Mouse (Mus musculus) frontal cortex, postnatal 10 days (tissue): Measurements from ENCODE around the gene Ncoa6.

Source experiments
- DNase-seq, 2 experiments: peaks; one replicate each; pipeline ENCODE4 v3.0.0; 2022; ENCODE audit warnings: low spot score in 2 of 2, mixed read lengths in 1 of 2

Gene Ncoa6

DNA sequence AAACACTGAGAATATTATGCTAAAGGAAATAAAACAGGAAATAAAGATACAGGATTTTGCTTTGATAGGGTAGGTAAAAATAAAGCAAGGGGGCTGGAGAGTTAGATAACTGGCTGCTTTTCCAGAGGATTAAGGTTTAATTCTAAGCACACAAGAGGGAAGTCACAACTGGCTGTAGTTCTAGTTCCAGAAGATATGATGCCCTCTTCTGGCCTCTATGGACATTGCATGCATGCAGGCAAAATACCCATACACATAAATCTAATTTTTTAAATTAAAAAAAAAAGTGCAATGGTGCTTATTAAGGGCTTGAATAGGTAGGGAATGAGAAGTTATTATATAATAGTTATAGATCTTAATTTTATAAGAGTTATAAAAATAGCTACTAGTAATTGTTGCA lies 37.2 kb downstream of the Ncoa6 start:
- DNase-seq = no peak

DNA sequence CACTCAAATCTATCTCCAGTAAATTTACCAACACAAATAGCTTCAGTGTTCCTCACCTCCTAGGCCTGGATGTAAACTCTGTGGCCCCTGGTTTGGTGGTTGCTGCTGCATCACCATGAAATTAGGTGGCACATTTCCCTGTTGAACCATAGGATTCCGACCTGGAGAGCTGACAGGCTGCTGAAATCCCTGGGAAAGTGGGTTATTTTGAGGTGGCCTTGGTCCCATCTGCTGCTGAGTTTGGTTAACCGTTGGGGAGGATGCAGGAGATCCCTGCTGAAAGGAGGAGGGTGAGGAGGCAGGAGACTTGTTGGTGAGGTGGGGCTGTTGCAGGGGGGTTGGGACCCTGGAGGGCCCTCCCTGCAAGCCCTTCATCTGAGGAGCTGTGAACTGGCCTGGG lies 52.8 kb downstream of the Ncoa6 start:
- no peak for DNase-seq

DNA sequence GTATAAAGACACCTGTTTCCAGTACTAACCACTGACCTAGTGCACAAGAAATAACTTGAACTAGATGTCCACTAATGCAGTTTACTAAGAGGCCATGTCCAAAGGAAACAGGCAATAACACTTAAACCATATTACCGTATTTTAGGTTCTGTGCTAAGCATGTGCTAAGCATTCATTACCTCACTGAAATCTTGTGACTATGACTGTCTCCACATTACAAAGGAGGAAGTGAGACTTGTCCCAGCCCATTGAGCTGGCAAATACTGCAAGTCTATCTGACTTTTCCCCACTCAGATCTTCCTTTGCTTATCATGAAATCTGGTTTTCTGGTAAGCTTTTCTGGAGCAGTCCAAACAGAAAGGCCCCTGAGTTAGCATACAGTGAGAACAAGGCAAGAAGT lies 69.1 kb downstream of the Ncoa6 start:
- DNase-seq = no peak

DNA sequence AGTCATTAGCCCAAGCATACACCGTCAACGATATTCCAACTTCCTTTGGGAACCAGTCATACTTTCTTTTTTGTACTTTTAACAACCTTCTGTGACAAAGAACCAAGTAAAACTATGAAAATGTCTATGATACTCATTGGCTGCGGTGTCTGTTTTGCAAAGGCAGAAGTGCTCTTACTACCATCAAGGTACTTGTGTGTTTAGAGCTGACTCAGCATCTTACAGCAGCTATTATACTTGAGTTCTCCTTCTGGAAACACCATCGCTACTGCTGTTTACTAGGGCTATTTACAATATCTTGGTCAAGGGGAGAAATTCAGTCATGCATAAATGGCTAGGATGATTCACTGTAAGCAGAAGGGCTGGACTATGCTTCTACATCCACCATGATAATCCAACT lies 71.8 kb downstream of the Ncoa6 start:
- DNase-seq = no peak

DNA sequence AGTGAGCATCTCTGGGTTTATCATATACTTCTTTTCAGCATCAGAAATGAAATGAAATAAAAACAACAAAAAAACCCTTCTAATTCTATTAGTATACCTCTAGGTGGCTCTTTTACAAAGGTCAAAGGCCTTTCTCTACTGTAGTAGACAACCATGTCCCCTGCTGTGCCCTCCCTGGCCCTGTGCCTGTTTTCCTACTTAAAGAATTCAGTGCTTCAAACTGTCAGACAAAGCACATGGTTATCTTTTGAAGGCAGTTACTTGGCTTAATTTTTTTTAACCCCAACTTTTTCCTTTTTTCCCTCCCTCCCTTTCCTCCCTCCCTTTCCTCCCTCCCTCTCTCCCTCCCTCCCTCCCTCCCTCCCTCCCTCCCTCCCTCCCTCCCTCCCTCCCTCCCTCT lies 73.4 kb downstream of the Ncoa6 start:
- no peak for DNase-seq

DNA sequence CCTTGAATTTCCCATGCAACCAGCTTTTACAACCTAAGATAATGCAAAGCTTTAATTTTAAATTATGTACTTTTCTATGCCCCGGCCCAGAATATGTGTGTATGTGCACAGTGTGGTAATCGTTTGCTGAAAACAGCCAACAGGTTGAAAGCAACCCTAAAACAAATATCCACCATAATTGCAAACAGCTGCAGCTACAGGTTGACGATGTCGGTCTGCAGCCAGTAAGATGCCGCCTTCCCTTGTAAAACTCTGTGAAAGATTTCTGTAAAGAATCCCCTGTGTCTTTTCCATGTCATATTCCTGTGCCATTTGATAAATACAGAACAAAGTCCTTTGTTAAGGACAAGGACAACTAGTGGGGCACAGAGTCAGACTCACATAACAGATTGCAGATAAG lies 79.1 kb downstream of the Ncoa6 start:
- DNase-seq = no peak

DNA sequence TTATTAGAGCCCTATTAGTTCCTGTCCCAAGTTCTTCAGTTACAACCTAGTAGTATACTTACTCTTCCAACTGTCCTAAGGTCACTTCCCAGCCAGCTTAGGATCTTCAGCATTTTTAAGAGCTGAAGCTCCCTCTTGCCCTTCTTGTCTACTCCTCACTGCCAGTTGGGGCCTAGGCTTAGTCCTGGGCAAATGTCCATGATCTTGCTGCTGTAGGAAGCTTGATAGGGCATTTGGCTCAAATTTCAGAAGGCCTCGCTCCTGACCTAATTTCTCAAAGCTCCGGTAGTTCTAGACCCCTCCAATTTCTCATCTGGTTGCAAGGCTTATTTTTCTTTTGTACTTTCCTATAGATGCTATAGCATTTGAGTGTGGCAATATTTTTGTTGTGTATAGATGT lies 85.1 kb downstream of the Ncoa6 start:
- no peak for DNase-seq

DNA sequence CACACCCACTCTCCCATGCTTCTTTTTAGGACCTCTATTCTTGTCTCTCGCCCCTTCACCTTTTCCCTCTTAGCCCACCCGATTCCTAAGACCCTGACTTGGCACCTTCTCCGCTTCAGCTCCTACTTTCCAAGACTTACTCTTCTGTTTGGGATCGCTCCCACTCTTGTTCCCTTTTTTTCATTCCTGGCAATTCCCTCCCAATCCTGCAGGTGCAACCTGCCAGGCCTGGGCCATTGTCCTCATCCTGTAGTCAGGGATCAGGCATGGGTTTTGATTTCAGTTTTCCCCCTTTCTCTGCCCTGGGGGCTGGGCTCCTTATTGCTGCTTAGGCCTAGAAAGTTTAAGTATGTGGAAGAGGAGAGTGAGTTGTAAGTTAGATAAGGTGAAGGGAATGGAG lies 86.6 kb downstream of the Ncoa6 start:
- DNase-seq = no peak

DNA sequence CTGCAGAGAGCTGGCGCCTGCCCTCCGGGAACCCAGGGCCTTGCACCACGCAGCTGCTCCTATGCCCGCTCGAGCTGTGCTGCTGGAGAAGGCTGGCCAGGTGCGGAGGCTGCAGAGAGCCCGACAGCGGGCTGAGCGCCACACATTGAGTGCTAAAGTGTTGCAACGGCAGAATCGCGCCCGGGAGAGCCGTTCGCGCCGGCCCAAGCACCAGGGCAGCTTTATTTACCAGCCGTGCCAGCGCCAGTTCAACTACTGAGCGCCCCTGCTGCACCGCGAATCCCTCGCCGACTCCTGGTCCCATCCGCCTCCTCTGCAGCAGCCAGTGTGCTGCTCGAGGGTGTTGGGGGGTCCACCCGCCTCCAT lies 87.2 kb downstream of the Ncoa6 start:
- DNase-seq = no peak

DNA sequence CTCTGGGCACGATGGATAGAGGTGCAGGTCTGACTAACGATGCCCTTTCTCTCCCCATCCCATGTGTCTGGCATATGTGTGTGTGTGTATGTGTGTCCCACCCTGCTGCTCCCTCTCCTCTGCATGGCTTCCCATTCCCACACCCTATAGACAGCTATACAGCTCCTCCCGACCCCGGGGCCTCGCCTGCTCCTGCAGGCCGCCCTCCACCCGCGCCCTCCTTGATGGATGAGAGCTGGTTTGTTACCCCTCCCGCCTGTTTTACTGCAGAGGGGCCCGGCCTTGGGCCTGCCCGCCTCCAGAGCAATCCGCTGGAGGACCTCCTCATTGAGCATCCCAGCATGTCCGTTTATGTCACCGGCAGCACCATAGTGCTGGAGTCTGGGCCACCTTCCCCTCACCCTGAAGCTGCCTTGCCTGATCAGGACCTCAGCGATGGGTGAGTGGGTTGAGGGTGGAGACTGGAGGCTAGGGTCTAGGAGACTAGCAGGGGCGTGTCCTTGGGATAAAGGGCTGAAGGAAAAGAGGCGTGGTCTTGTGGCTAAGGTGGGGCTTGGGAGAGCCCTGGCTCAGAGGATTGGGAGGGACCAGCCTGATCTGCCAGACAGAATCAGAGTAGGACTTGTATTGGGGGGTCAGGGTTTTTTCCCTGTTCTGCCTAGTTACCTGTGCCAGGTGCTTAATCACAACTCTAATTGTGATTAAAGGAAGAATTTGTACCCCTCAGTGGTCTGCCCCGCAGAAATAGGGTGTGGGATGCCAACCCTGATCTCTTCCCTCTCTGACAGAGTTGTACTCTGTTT lies 87.8 kb downstream of the Ncoa6 start:
- DNase-seq = no peak

DNA sequence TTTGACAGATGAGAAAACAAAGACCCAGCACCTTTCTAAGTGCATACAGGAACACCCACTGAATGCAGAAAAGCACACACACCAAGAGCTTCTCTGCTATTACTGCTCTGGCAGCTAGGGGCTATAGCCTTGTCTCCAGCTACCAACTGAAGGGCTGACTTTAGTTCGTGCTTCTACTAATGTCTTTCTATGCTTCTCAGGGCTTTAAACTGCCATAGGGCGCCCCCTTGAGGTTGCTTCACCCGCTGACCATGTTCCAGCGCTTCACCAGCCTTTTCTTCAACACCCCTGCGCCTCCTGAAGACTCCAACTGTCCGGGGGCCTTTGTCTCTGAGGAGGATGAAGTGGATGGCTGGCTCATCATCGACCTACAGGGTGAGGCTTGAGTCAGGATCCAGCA lies 88.6 kb downstream of the Ncoa6 start:
- DNase-seq = peak in 1 of 2 experiments; percentile 79

DNA sequence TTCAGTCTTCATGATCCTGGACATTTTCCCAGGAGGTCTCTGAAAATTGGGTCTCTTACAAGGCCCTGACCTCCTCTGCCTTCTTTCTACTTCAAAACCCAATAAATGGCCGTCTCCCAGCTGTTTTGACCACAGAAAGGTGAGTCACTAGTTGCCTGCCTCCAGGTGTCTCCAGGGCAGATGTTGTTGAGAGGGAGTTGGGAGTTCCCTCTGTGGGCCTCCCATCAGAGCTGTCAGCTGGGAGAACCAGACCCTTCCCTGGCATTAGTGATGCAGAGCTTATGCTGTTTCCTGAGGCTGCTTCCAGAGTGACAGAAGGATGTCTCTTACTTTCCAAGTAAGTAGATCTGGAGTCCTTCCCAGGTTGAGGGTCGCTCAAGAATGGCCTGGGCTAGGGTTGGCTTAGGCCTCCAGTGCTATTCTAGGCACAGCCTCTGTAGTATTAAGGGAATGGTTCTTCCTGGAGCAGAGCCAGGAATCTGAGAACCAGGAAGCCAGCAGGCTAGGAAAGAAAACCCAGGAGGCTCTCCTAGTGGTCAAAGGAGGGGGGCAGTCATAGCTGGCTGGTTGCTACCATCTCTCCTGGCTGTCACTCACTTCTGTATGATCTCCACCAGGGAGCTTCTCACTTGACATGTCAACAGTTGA lies 90.8 kb downstream of the Ncoa6 start:
- DNase-seq = no peak

DNA sequence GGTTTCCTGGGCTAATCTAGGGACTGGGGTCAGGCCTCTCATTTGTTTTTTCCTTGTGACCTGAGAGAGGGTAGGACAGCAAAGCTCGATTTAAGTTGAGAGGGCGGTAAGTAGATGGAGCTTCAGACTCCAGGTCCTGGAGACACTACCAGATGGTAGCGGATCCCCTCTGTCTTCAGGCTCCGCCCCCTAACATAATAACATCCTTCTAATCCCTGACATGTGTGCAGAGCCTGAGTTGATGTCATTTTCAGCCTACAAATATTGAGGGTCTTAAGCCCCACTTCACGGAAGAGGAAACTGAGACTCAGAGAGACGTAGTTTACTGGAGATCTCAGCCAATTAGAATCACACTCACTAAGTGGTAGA lies 91.4 kb downstream of the Ncoa6 start:
- no peak for DNase-seq

DNA sequence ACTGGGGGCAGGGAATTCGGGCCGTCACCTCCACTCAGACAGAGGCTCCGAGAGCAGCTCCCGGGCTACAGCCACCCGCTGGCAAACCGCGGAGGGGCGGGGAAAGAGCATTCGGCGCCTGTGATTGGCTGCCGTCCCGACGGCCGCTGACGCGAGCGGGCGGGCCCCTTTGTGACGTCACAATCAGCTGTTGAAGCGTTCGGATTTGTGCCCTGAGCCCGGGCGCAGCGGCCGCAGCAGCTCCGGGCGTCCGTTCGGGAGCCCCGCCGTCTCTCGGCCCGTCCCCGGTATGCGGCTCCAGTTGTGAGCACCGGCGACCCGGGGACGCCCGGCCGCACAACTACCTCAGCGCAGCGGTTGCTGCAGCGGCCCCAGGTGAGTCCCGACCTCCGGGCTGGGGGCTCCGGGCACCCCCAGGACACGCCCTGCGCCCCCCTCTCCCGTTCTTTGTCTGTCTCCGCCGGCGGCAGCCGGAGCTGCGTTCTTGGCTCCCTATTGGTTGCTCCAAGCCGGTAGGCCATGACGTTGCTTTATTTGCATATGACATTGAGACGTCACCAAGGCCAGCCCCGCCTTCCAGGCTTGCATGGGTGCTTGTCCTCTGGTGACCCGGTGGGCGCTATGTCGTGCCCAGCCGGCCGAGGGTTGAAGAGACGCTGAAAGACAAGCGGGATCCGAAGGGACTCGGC lies 91.9 kb downstream of the Ncoa6 start:
- DNase-seq = peak; percentile 95 to 98

DNA sequence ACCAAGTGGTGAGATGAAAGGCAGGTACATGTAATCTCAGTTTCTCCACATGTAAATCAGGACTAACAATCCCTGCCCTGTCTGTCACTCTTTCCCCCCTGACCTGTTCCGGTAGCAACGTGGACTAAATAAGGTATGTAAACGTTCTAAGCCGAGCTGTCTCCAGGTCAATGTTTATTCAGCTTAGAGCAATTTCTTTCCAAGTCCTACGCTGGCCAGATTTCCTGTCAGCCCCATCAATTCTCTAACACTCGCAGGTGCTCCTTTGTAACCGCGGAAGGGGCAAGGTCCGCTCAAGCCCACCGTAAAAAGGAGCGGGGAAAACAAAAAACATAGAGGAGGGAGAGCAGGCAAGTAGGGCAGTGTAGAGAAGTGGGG lies 92.6 kb downstream of the Ncoa6 start:
- DNase-seq = no peak

DNA sequence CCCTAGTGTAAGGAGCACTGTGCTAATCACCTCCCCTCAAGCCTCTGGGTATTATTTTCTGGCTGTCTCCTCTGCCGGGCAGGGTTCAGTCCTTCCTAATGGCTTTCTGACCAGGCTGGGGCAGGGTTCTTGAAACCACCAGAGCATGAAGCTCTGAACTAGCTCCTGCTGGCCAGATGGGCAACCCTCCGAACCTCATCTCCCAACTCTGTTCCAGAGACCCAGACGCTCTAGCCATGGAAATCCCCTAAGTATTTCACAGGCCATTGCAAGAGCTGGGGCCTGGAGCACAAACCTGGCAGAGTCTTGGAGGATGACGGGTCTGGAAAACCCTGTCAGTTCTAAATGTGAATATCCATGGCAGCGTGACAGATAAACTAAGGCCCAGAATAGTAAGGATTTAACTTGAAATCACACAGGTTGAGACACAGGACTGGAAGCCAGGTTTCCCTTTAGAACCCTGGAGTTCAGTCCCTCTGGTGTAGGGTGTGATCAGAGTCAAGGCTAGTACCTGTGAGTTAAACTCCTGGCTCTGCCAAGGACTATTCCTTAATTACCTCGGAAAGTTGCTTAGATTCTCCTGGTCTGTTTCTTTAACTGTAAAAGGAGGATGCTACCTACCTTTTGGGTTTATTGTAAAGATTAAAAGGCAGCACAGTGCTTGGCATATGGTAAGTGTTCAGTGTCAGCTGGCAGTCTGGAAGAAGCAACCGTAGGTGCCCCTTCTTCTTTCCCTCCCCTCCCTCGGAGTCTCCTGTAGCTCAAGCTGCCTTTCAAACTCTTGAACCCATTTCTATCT lies 93.2 kb downstream of the Ncoa6 start, which contains the start of gene Trp53inp2:
Gene Trp53inp2, plus strand, starts transcription at position 799 of the 799 bp plus-strand sequence.
- no peak for DNase-seq

DNA sequence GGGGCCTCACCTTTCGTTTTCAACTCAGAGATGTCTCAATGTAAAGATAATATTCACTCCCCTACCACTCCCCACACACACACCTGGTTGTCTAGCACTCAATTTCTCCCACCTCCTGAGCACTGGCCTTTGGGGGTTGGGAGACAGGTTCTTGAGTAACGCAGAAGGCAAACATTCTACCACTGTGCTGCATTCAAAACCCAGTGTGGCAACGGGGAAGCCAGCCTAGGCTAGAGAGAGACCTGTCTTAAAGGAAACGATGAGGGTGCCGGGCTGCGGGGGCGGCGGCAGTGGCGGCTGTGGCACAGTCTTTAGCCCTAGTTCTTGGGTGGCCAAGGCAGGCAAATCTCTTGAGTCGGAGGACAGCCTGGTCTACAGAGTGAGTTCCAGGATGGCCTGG lies 97.5 kb downstream of the Ncoa6 start:
- DNase-seq = no peak

DNA sequence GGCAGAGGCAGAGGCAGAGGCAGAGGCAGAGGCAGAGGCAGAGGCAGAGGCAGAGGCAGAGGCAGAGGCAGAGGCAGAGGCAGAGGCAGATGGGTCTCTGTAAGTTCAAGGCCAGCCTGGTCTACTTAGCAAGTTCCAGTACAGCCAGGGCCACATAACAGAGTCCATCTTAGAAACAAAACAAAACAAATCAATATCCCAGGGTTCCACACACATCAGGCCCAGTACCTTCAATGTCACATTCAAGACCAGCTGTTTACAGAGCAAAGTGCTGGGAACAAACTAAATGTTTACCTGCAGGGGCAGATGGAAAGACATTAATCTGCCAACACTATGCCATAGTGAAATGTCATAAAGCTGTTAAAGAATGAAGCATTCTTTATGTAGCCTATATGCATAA lies 99.2 kb downstream of the Ncoa6 start:
- DNase-seq = no peak

DNA sequence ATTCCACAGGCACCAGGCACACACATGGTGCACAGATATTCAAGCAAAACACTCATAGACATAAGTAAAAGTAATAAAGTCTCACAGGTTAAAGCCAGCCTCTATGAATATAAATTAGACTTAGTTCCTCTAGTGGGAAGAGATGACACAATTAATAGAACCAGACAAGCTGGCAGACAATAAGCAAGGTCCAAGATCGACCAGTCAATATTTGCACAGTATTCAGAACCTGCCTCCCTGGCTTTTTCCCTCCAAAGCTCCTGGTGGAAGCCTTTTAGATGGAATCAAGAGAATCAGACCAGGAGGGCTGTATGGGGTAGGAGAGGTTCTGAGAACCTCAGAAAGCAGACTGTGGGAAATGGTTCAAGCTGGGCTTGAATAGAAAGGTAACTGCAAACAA lies 99.8 kb downstream of the Ncoa6 start:
- no peak for DNase-seq

DNA sequence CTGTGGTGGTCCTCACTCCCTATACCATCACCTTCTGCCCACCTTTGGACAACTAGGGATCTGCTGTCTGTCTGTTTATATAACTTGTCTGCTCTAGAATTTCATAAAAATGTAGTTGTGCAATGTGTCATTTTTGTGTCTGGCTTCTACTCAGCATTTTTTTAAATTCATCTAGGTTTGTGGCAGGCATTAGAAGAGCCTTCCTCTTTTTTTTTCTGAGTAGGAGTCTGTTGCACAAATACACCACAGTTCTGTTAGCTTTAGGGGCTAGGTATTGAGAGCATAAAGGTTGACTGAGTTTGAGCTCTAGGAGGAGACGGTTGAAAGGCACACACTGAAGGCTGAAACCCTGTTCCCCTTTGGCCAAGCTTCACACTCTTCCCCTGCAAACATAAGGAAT lies 100.4 kb downstream of the Ncoa6 start:
- DNase-seq = no peak

DNA sequence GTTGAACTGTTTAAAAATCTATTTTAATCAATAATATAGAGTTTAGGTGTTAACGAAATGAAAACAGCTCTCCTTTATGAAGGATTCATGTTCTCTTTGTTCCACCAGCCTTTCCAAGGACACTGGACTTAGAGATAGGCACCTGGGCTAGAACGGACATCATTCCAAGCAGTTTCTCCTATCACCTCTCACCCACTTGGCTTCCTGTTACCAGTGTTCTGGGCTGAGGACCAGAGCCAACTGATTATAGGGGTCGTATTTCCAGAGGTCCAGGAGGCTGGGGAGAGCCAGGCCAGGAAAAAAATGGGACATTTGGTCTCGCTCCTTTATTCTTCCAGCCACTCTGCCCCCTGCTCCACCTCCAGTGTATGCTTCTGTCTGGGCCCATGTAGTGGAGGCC lies 101.2 kb downstream of the Ncoa6 start:
- DNase-seq = no peak

DNA sequence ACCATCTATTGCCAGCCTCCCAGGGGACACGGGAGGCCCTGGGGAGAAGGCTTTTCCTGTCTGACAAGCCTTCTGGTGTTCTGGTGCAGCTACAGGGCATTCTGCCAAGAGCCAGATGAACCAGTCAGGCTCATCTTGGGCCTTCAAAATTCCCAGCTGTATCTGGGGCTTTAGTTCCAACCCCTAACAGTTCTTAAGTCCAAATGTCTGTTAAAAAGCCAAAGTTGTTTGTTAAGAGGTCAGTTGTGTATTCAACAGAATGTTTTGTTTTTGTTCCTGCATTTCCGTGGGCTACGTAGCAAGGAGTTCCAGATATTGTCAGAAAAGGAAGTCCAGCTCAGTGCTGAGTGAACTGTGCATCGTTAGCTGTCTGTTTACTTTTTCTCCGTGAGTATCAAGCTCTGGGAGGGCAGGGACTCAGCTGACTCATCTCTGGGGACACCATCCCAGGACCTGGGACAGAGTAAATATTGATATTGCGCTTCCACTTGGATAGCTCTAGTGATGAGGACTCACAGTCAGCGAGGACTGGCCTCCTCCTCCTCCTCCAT lies 104.3 kb downstream of the Ncoa6 start:
- DNase-seq = no peak
